Mouse (Mus musculus): ENCODE measurements around the gene Ccdc138. TPM values are rescaled to one million over a fixed set of nuclear protein-coding genes. Genes with fewer than 3 reads are reported as not detected.

The Ccdc138 gene
- polyA plus RNA-seq, 1 experiment from 2014 or later = 2.4 TPM

DNA sequence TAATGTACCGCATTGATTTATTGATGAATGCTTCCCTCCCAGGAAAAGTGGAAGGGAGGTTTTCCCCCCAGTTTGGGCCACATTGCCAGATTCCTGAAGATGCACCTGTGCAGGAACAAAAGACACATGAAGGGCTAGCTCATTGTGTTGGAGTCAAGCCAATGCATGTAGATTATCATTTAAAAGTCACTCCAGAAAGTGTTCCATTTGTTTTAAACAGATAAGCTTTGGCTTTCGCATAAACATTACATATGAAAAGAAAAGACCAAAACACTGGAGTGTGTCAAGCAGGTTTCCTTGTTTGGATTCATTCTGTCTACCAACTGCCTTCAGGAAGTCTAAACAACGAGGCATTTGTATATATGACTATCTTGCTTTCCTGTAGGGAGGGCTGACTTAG lies 96.7 kb downstream of the Ccdc138 start:
- no peaks in the 10 kb centered on the region for H3K9me3 ChIP-seq (replicated peaks)
- H3K4me2 ChIP-seq = no peak overlapping the region
- H3K36me3 ChIP-seq (replicated peaks) = no peaks in the 10 kb centered on the region
- H3K9ac ChIP-seq = no peak overlapping the region
- H3K27ac ChIP-seq (replicated peaks) = no peak overlapping the region
- no peak overlapping the region for H3K4me3 ChIP-seq (replicated peaks)
- no peaks in the 10 kb centered on the region for H3K27me3 ChIP-seq
- H3K4me1 ChIP-seq (replicated peaks) = no peaks in the 10 kb centered on the region
- 51% methylated on average over 3 of the region's 3 CpGs for WGBS (ENCODE audit: insufficient replicate concordance)
- ATAC-seq (ENCODE audit: insufficient read depth) = no peak

DNA sequence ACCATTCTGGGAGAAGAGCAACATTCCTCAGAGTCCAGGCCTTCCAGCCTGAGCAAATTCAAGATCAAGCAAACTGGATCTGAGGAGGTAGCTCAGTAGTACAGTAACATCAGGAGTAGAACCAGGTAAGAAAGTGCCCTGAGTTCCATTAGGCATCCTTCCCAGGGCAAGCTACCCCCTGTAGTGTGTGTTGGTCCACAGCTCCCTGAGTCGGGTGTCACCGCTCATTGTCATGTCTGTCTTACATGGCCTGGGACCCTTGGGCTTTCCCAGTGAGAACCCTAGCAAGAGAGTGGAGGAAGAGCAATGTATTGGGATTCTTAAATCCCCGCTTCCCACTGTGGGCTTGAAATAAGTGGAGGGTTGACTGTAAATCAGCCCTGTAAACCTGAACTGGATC lies 97.4 kb downstream of the Ccdc138 start:
- H3K4me1 ChIP-seq (replicated peaks) = no peaks in the 10 kb centered on the region
- no peak overlapping the region for H3K27ac ChIP-seq (replicated peaks)
- no peak overlapping the region for H3K4me3 ChIP-seq (replicated peaks)
- no peaks in the 10 kb centered on the region for H3K36me3 ChIP-seq (replicated peaks)
- H3K4me2 ChIP-seq = no peak overlapping the region
- no peaks in the 10 kb centered on the region for H3K9me3 ChIP-seq (replicated peaks)
- no peak for ATAC-seq (ENCODE audit: insufficient read depth)
- no peak overlapping the region for H3K9ac ChIP-seq
- H3K27me3 ChIP-seq = no peaks in the 10 kb centered on the region
- 65% methylated on average over 3 of the region's 3 CpGs for WGBS (ENCODE audit: insufficient replicate concordance)

DNA sequence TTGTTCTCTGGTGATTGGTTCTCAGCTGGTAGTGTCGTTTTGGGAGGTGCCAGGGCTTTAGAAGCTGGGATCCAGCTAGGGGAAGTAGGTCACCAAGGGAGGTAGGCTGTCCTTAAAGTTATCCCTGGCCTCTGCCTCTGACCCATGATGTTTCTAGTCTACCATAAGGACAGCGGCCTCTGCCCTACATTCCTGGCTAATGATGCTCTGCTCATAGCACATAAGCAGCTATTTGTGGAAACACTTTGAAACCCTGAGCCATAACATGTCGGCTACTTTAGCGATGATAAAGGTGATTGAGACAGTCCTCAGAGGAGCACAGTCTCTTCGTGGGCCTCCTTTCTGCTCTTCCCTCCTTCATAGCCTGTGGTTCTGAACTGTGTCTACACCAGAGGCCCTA lies 98.1 kb downstream of the Ccdc138 start:
- Histone ChIP-seq H3K27ac (replicated peaks) (no peak overlapping the region), H3K4me1 (replicated peaks) (no peaks in the 10 kb centered on the region), H3K9ac (no peak overlapping the region), H3K4me3 (replicated peaks) (no peak overlapping the region), H3K9me3 (replicated peaks) (no peaks in the 10 kb centered on the region), H3K4me2 (no peak overlapping the region), H3K36me3 (replicated peaks) (no peaks in the 10 kb centered on the region), H3K27me3 (no peaks in the 10 kb centered on the region)
- 59% methylated on average over 5 of the region's 5 CpGs for WGBS (ENCODE audit: insufficient replicate concordance)
- no peak for ATAC-seq (ENCODE audit: insufficient read depth)

DNA sequence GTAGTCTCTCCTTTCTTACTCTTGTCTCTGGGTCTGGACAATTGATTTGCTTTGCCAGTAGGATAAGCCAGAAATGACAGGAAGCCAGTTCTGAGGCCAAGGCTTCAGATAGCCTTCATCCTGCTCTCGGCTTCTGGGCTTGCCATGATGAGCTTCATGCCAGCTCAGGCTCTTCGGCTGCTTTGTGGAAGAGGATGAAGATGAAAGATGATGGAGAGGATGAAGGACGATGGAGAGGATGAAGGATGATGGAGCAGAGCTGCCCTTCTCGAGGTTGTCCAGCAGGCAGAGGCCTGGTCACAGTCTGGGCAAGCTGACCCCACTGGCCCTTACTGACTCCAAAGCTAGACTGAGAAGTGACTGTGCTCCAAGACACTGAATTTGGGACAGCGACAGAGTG lies 102.4 kb downstream of the Ccdc138 start:
- no peak for ATAC-seq (ENCODE audit: insufficient read depth)
- H3K4me1 ChIP-seq (replicated peaks) = no peaks in the 10 kb centered on the region

DNA sequence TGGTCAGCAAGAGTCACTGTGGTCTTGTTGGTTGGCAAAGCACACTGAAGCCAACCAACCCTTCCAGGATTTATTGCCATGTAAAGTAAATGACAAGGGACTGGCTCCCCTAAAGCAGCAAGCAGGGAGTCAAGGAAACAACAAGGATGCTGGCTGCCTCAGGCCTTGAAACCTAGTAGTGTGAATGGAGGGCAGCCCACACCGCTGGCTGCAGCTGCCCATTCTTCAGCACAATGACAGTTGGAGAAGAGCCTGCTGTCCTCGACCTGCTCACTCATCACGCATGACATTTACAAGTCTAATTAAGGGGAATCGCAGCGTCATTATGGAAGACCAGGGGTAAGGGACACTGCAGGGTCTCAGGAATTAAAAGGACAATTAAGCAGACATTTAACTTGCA lies 103.2 kb downstream of the Ccdc138 start:
- Histone ChIP-seq H3K4me3 (replicated peaks) (no peak overlapping the region), H3K9me3 (replicated peaks) (no peaks in the 10 kb centered on the region), H3K4me2 (no peak overlapping the region), H3K4me1 (replicated peaks) (no peaks in the 10 kb centered on the region), H3K36me3 (replicated peaks) (no peaks in the 10 kb centered on the region), H3K27me3 (no peaks in the 10 kb centered on the region), H3K27ac (replicated peaks) (no peak overlapping the region), H3K9ac (no peak overlapping the region)
- ATAC-seq (ENCODE audit: insufficient read depth) = no peak
- 27% methylated on average over 5 of the region's 5 CpGs for WGBS (ENCODE audit: insufficient replicate concordance)

More for the DNA sequence above, 102.4 kb downstream of the Ccdc138 start:
- Histone ChIP-seq H3K27me3 (no peaks in the 10 kb centered on the region), H3K9me3 (replicated peaks) (no peaks in the 10 kb centered on the region), H3K9ac (no peak overlapping the region), H3K36me3 (replicated peaks) (no peaks in the 10 kb centered on the region), H3K4me2 (no peak overlapping the region), H3K4me3 (replicated peaks) (no peak overlapping the region), H3K27ac (replicated peaks) (no peak overlapping the region)
- 51% methylated on average over 5 of the region's 5 CpGs for WGBS (ENCODE audit: insufficient replicate concordance)

DNA sequence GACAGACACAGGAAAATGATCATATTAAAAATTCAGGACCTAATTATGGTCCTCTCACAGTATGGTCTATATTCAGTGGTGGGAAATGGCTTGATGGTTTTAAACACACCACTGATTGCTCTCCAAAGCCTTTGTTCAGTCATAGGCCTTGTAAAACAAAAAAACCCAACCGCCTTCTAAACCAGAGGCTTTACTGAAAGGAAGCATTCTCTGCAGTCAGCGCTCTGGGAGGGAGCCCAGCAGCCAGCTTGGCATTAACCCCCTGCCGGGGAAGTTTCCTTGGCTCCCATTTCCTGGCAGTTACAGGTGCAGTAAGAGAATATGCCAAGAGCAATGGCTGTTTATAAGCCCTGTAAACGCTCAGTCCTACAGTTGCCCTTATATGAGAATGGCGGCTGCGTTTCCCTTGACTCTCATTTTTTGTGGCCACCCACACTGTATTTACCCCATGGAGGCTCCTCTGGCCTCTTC lies 103.7 kb downstream of the Ccdc138 start:
- no peak overlapping the region for H3K27ac ChIP-seq (replicated peaks)
- H3K9me3 ChIP-seq (replicated peaks) = no peaks in the 10 kb centered on the region
- WGBS (ENCODE audit: insufficient replicate concordance) = 49% methylated on average over 6 of the region's 6 CpGs
- no peak overlapping the region for H3K4me3 ChIP-seq (replicated peaks)
- H3K36me3 ChIP-seq (replicated peaks) = no peaks in the 10 kb centered on the region
- no peak overlapping the region for H3K4me2 ChIP-seq
- ATAC-seq (ENCODE audit: insufficient read depth) = no peak
- H3K9ac ChIP-seq = no peak overlapping the region
- H3K27me3 ChIP-seq = no peaks in the 10 kb centered on the region
- H3K4me1 ChIP-seq (replicated peaks) = no peaks in the 10 kb centered on the region

DNA sequence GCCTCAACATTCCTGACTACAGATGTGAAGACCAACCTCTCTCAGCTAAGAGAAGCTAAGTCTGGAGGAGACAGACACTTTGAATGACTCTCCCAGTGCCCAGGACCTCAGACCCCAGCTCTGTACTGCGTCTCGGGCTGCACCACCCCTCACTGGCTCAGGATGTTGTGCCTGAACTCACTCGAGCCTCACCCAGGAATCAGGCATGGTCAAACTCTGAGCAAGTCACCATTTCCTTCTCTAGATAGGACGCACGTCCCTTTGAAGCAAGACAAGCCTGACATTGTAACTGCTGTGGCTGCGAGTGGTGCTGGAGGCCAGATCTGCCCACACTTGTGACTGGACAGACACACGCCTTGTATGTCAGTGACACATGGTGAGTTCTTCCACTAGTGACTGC lies 104.2 kb downstream of the Ccdc138 start:
- no peak for ATAC-seq (ENCODE audit: insufficient read depth)
- Histone ChIP-seq H3K4me2 (no peak overlapping the region), H3K27ac (replicated peaks) (no peak overlapping the region), H3K9ac (no peak overlapping the region), H3K9me3 (replicated peaks) (no peaks in the 10 kb centered on the region), H3K4me1 (replicated peaks) (no peaks in the 10 kb centered on the region), H3K27me3 (no peaks in the 10 kb centered on the region), H3K36me3 (replicated peaks) (no peaks in the 10 kb centered on the region), H3K4me3 (replicated peaks) (no peak overlapping the region)
- 56% methylated on average over 7 of the region's 7 CpGs for WGBS (ENCODE audit: insufficient replicate concordance)

DNA sequence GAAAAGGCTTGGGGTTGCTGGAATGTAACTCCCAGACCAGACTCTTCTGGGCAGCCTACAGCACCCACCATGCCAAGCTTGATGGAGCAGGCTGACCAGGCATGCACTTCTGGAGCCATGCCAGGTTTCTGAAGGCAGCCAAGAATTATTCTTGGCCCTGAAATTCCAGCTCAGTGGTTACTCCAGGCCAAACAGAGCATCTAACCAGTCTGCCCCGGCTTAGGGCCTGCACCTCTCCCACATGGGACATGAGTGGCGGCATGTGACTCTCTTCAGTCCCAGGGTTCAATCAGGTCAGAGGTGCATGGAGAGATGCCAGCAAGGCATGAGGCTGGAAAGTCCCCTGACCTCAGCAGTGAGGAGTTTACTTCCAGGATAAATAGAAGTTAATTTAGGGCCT lies 107.0 kb downstream of the Ccdc138 start:
- 60% methylated on average over 2 of the region's 2 CpGs for WGBS (ENCODE audit: insufficient replicate concordance)
- H3K4me1 ChIP-seq (replicated peaks) = no peaks in the 10 kb centered on the region

DNA sequence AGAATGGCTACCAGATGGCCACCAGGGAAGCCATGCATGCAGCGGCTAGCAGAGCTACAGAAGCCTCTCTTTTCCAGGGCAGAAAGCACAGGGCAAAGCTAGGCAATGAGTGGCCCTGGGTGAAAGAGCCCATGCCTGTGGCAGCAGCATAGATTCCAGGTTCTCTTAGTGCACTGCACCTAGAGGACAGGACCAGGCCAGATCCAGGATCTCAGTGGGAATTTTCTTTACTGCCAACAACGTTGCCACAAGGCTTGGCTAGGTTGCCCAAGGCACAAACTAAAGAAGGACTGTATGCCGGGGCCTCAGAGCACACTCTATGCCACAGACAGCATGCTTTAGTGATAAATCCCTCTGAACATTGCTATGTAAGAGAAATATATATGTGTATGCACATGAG lies 108.6 kb downstream of the Ccdc138 start:
- 63% methylated on average over 3 of the region's 3 CpGs for WGBS (ENCODE audit: insufficient replicate concordance)
- Histone ChIP-seq H3K27ac (replicated peaks) (no peak overlapping the region), H3K4me1 (replicated peaks) (no peaks in the 10 kb centered on the region), H3K4me2 (no peak overlapping the region), H3K9me3 (replicated peaks) (no peaks in the 10 kb centered on the region), H3K9ac (no peak overlapping the region), H3K27me3 (no peaks in the 10 kb centered on the region), H3K36me3 (replicated peaks) (no peaks in the 10 kb centered on the region), H3K4me3 (replicated peaks) (no peak overlapping the region)
- ATAC-seq (ENCODE audit: insufficient read depth) = no peak

More for the DNA sequence above, 107.0 kb downstream of the Ccdc138 start:
- Histone ChIP-seq H3K27me3 (no peaks in the 10 kb centered on the region), H3K36me3 (replicated peaks) (no peaks in the 10 kb centered on the region), H3K4me3 (replicated peaks) (no peak overlapping the region), H3K4me2 (no peak overlapping the region), H3K9ac (no peak overlapping the region), H3K27ac (replicated peaks) (no peak overlapping the region), H3K9me3 (replicated peaks) (no peaks in the 10 kb centered on the region)
- ATAC-seq (ENCODE audit: insufficient read depth) = no peak

DNA sequence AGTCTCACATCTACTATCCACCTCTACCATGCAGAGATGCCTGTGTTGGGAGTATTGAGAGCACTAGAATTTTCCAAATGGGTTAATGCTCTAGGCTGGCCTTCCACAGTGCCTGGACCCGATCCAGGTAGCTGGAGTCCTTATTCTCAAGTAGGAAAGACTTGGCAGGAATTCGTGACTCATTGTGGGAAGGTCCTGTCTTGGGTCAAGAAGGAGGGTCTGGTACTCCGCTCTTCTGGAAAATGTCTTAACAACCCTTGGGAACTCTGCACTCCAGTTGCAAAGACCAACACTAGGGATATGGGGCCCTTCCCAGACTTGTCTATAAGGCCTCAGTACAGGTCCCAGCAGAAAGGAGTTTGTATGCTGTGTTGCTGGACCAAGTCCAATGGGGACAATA lies 111.1 kb downstream of the Ccdc138 start:
- WGBS (ENCODE audit: insufficient replicate concordance) = 54% methylated on average over 3 of the region's 3 CpGs
- no peaks in the 10 kb centered on the region for H3K36me3 ChIP-seq (replicated peaks)
- no peaks in the 10 kb centered on the region for H3K27me3 ChIP-seq
- no peaks in the 10 kb centered on the region for H3K9me3 ChIP-seq (replicated peaks)
- H3K27ac ChIP-seq (replicated peaks) = no peak overlapping the region
- no peak overlapping the region for H3K4me3 ChIP-seq (replicated peaks)
- no peak for ATAC-seq (ENCODE audit: insufficient read depth)
- no peak overlapping the region for H3K9ac ChIP-seq
- no peaks in the 10 kb centered on the region for H3K4me1 ChIP-seq (replicated peaks)
- H3K4me2 ChIP-seq = no peak overlapping the region

DNA sequence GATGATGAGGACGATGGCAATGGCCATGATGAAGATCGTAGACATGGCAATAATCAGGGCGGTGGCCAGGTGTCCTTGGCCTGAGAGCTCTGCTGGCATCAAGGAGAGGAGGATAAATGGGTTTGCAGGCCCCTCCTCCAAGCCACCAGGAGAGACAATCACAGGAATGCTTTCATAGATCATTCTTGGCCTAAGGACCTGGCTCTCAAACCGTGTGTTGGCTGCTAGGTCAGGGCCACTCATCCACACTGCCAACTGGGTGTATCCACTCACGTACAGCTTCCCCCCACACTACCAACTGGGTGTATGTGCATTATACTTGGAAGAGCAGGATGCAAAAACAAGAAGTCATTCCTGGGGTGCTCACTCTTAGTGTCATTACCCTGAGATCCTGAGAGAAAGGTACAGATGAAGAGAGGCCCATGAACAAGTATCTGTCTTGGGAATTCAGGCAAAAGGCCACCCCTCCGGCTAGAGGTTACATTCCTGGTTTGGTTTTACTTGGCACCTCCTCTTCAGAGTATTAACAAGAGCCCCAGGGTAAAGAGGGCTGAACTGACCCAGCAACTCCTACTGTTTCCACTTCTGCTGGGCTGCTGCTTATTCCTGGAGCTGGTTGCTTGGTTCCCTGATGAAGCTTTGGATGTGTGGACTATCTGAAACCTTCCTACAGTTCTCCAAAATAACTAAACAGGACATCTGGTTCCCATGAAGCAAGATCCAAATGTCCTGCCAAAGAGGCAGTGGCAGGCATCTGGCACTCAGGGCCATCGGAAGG lies 112.9 kb downstream of the Ccdc138 start:
- H3K4me2 ChIP-seq = no peak overlapping the region
- no peaks in the 10 kb centered on the region for H3K4me1 ChIP-seq (replicated peaks)
- WGBS (ENCODE audit: insufficient replicate concordance) = 61% methylated on average over 7 of the region's 7 CpGs
- no peaks in the 10 kb centered on the region for H3K36me3 ChIP-seq (replicated peaks)
- no peaks in the 10 kb centered on the region for H3K27me3 ChIP-seq
- no peak overlapping the region for H3K4me3 ChIP-seq (replicated peaks)
- no peak overlapping the region for H3K27ac ChIP-seq (replicated peaks)
- no peaks in the 10 kb centered on the region for H3K9me3 ChIP-seq (replicated peaks)
- no peak for ATAC-seq (ENCODE audit: insufficient read depth)
- no peak overlapping the region for H3K9ac ChIP-seq

DNA sequence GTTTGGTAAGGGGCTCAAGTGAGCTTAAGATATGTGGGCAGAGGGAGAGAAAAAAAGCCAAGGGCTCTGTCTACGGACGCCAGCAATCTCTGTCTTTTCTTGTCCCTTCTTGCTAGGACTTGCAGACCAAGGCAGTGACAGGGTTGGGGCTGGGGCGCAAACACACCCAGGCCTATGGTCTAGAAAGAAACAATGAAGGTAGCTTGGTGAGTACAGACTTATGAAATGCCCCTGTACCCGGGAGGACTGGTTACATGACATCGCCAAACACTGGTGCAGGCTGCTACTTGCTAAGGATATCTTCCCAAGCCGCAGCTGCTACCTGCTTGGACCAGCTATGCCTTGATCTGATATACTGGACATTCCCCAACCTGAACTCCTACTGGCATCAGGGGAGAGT lies 116.9 kb downstream of the Ccdc138 start:
- no peaks in the 10 kb centered on the region for H3K4me1 ChIP-seq (replicated peaks)
- H3K9me3 ChIP-seq (replicated peaks) = no peaks in the 10 kb centered on the region
- H3K27ac ChIP-seq (replicated peaks) = no peak overlapping the region
- H3K4me2 ChIP-seq = no peak overlapping the region
- ATAC-seq (ENCODE audit: insufficient read depth) = no peak
- H3K36me3 ChIP-seq (replicated peaks) = no peaks in the 10 kb centered on the region
- 68% methylated on average over 6 of the region's 6 CpGs for WGBS (ENCODE audit: insufficient replicate concordance)
- H3K4me3 ChIP-seq (replicated peaks) = no peak overlapping the region
- no peak overlapping the region for H3K9ac ChIP-seq
- H3K27me3 ChIP-seq = no peaks in the 10 kb centered on the region
